Mouse (Mus musculus) urinary bladder, adult 2 months (tissue): Measurements from ENCODE around the gene Eif5a. TPM values are rescaled to one million over a fixed set of nuclear protein-coding genes. Genes with fewer than 3 reads are reported as not detected.
"Not testable (repeated sequence)": the region's sequence is repeated elsewhere in the genome, so short reads cannot be mapped to it uniquely, and the experiment has no call there.

ENCODE experiments used
- DNase-seq: peaks from one replicate; pipeline ENCODE4 v3.0.0; 2022; ENCODE audit warnings: low spot score
- polyA plus RNA-seq: library from polyadenylated mRNA; depleted of rRNA; stranded (reverse); fragments of >200 nt; gene quantifications from 2 replicates; pipeline ENCODE4 v1.2.3, GENCODE M21; 2012

Gene Eif5a
- polyA plus RNA-seq, 1 experiment, result 624 TPM

DNA sequence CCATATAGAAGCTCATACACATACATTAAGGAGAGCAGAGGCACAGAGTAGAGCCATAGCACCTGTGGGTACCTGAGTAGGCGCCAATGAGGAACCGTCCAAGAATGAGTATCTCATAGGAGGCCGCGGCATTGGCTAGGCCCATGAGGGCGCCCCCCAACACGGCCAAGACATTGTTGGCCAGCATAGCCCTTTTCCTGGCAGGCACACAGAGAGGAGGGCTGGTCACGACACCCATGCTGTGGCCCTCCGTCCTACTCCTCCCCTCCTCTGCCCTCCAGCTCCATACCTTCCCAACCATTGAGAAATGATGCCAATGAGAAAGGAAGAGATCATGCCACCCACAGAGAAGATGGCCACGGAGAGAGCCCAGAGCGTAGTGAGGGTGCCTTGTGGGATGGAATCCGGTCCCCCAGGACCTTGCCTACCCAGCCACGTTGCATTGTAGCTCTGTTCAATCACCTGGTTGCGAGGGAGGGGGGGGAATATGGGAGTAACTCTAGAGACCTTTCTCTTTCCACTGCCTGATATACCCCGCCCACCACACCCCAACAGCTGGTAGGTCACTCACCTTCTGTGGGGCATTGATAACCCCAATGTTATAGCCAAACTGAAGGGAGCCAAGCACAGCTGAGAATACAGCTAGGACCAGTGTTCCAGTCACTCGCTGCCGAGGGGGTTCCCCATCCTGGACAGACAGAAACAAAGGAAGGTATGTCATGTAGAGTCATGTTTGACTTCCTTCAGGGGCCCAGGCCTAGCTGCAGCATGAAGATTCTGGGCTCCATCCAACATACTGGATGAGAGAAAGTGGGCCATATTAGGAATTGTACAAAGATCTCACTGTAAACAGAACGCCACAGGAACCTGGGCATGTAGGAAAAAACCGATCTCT lies 24.5 kb upstream of the Eif5a start:
- no peak for DNase-seq

DNA sequence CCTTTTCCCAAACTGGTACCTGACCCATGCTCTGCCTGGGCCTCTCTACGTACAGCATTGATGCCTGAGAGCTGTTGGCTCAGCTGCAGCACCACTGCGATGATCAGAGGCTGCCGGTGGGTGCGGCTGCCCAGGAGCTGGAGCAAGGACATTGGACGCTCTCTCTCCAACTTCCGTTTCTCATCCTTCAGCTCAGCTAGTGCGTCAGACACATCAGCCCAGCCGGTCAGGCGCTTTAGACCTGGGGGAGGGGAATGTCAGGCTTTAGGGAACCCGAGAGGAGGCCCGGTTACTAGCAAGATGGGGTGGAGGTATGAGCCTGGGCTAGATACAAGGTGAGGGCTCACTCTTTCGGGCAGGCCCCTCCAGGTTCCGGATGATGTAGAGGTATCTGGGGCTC lies 23.5 kb upstream of the Eif5a start:
- no peak for DNase-seq

DNA sequence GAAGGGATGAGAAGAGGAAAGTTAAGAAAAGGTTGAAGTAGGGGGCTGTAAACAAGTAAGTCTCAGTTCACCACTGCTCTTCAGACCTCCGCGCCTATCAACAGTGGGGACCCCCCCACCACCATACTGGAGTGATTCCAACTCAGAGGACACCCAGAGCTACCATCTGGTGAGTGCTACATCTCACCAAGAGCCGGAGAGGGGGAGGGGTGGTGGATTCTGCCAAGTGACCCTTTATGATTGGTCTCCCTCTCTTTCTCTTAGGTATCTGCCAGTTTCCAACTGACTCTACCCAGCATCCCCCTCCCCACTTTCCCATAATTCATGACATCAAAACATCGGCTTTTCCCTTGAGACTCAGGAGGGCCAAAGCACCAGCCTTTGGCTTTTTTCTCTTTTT lies 19.2 kb upstream of the Eif5a start:
- DNase-seq, result no peak

DNA sequence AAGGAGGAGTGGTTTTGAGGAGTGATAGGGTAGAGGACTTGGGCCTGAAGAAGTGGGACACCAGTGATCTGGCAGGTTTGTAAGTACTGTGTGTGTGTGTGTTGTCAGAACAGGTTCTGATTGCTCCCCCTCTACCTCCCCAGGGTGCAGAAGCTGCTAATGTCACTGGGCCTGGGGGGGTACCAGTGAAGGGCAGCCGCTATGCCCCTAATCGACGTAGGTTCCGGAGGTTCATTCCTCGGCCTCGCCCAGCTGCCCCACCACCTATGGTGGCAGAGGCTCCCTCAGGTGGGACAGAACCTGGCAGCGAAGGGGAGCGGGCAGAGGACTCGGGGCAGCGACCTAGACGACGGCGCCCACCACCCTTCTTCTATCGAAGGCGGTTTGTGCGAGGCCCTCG lies 18.0 kb upstream of the Eif5a start:
- DNase-seq, result no peak

DNA sequence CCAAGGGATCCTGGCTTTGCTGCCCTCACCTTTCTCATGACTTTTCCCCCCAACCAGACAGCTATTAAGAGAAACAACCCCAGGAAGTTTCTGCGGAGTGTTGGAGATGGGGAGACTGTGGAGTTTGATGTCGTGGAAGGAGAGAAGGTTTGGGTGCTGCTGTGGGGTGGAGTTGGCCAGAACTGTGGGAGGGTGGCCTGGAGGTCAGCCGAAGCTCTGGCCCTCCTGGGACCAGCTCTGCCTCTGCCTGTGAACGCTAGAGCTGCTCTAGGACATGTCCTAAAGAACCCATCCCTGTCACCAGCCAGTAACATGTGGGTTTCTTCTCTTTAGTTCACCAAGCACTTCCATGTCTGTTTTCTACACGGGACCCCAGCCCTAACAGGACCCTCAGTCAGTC lies 17.4 kb upstream of the Eif5a start:
- no peak for DNase-seq

DNA sequence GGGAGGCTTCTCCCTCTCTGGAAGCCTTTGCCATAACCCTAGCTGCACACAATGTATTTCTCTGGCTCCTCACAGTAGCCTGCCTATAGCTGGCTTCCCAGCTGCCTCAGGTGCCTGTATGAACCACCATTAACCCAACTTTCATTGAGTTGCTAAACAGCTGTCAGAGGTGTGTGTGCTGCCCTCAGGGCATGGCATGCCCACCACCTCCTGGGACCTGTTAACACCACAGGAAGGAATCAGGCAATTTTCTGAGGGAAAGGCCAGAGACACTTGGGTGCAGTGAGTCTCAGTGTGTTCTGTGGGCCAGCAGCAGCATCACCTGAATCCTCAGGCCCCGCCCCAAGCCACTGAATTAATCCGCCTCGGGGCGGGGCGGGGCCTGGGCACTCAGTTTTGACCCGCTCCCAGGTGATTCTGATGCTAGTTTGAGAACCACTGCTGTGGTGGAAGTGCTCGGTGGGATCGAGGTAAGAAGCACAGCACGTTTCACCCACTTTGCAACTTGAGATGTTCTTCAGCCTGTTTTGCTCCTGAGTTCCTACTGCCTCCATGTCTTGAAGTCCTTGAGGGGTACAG lies 16.7 kb upstream of the Eif5a start:
- no peak for DNase-seq

DNA sequence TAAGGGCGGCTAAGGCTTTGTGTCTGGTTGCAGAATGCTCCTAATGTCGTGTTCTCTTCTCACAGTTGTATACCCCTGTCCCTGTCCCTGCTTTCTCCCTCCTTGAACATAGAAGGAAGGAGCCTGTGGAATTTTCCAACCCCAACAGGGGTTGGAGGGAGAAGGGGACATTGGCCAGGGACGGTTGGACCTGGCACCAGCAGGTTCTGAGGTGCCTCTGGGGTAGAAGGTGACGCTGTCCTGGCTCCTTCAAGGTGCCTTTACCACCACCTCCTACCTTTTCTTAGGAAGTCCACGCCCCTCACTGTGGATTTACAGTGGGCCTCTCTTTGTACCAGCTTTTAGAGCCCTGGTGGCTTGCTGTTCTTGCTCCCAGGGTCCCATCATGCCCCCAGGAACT lies 16.1 kb upstream of the Eif5a start:
- DNase-seq, result no peak

DNA sequence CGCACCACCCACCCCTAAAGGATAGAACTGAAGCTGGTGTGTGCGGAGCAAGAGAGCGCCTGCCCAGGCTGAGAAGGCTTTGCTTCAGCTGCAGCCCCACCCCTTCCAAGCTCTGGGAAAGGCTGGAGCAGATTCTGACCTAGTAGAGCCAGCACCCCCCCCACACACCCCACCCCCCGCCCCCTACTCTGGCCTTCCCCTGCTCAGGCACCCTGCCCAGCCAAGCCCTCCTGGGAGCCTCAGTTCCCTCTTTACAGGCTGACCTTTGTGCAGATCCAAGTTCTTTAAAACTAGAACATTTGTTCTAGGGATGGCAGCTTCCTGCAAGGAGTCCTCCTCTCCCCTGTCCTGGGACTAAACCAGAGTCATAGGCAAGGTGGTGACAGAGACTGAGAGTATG lies 15.6 kb upstream of the Eif5a start:
- no peak for DNase-seq

DNA sequence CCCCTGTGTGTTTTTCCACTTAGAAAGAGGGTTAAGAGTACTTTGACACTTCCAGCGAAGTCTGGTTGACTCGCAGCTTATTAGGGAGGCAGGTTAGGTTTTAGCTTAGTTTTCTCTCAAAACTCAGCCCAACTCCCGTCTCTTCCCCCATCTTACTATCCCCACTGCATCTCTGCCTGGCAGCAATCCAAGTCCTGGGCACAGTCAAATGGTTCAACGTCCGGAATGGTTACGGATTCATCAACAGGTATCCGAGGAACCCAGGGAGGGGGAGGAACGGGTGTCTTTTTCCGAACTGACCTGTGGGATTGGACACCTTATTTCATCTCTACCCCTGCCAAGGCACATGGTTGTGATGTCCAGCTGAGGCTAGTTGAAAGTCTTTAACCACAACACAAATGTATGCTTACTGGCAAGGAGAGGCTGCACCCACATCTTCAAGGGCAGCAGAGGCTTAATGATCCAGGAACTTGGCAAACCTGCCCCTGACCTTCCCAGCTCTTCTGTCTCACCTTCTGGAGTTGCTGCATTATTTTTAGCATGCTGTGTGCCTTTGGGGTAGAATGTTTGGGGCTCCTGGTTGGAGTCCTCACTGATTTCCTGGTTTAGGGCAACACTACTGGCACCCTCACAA lies 15.1 kb upstream of the Eif5a start:
- DNase-seq, result no peak

DNA sequence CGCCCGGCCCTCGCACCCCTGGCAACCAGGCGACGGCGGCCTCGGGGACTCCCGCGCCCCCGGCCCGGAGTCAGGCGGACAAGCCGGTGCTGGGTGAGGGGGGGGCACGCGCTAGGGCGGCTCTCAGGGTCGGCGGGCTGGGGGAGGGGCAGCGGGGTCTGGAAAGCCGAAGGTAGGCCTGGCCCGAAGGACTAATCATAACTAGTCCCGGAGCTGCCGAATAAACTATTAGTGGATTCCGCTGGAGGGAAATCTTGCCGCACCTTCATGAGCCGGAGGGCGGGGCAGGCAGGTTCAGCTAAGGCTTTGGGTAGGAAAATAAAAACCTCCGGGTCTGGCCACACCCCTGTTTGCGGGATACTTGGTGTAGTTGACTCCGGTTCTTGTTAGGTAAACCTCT lies 14.4 kb upstream of the Eif5a start:
- no peak for DNase-seq

DNA sequence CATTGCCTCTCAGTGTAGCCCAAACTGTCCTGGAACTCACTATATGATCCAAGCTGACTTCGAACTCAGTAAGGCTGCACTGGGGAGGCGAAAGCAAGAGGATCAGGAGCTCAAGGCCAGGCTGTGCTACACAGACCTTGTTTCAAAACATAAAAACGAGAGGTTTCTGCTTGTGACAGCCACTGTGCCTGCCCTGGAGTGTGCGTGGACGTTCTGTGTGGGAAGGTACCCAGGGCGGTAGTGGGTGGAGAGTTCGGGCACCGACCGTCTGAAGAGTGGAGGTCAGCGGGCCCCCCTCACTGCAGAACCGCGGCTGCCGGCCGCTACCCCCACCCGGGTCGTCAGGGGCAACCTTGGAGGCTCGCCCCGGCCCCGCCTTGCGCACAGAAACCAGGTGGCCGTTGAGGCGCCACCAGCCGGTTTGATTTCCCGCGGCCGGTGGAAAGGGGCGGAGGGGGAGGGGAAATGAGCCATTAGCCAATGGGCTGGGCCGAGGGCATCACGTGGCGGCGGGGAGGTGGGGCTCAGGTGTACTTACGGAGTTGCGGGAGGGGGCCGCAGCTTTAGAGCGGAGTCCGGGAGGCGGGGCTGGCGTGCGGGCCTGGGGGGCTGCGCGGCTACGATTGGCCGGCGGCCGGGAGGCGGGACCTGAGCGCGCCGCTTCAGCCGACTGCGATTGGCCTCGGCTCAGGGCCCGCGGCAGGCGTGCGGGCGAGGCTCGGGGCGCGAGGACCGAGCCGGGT lies 13.6 kb upstream of the Eif5a start, which contains the start of gene Ybx2:
Gene Ybx2, plus strand, starts transcription at position 660 of the 743 bp plus-strand sequence.
- DNase-seq, result peak; percentile 80

DNA sequence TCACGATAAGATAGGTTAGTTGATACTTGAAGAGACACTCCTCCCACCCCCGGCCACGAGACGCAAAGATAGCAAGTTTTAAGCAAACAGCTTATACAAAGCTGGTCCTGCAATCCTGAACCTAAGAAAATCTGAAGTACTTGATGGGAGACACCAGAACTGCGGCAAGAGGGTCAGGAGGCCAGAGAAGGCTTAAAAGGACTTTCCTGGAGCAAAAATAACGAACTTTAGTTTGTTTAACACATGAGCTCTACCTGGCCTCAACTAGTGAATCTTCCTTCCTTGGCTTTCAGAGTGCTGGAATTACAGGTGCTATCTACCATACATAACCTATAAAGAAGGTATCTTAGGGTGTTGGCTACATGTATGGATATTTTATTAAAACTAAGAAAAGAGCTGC lies 12.9 kb upstream of the Eif5a start:
- DNase-seq, result no peak

DNA sequence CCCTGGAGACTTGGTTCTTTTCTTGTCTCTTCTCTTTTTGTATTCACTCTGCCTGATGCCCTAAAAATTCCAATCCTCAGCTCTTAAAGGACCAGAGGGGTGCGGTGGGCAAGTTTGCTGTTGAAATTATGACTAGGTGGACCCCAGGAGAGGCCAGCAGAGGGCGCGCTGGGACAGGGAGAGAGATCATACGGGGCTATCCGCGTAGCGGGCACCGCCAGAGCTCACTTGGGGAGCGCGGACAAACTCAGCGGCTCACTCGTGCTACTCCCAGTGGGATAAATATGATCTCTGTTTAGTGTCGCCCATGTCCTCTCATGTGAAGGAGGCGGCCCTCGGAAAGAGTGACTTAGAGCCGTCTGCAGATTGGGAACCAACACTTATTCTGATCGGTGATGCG lies 12.4 kb upstream of the Eif5a start:
- peak; percentile 89 for DNase-seq

DNA sequence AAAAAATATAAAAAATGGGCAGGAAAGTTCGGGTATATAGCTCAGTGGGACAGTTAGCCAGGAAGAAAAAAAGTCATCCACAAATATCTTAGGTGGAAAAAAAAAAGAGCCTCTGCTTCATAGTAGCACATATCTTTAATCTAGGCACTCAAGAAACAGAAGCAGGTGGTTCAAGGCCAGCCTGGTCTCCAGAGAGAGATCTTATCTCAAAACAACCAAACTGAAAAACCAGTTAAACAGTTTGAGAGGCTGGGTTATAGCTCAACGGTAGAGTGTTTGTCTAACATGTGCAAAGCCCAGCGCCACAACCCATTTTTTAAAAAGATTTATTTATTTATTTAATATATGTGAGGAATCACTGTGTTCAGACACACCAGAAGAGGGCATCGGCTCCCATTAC lies 11.3 kb upstream of the Eif5a start:
- no peak for DNase-seq

DNA sequence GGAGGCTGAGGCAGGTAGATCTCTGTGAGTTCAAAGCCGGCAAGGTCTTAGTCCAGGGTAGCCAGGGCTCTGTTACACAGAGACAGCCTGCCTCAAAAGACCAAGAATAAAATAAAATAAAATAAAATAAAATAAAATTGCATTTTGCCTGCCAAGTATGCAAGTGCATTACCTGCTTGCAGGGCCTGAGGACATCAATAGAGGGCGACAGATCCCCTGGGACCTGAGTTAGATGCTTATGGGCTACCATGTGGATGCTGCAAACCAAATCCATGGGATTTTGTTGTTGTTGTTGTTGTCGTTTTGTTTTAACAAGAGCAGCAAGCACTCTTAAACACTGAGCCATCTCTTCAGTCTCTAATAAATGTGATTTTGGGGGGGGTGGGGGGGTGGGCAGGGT lies 10.5 kb upstream of the Eif5a start:
- DNase-seq, result no peak

DNA sequence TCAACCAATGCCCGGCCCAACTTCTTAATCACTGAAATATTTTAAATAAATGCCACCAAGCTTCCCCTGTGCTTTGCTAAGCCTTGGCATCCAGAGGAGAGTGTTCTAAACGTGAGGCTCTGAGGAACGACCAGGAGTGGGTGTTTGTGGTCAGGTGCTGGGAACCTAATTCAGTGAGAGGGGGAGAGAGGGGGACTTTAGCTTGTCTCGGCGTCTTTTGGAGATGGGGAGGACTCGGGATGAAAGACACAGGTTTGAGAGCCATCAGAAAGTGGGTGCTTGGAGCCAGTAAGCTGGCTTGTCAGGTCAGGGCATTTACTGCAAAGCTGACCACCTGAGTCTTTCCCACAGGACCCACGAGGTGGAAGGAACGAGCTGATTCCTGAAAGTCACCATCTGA lies 10.0 kb upstream of the Eif5a start:
- no peak for DNase-seq

DNA sequence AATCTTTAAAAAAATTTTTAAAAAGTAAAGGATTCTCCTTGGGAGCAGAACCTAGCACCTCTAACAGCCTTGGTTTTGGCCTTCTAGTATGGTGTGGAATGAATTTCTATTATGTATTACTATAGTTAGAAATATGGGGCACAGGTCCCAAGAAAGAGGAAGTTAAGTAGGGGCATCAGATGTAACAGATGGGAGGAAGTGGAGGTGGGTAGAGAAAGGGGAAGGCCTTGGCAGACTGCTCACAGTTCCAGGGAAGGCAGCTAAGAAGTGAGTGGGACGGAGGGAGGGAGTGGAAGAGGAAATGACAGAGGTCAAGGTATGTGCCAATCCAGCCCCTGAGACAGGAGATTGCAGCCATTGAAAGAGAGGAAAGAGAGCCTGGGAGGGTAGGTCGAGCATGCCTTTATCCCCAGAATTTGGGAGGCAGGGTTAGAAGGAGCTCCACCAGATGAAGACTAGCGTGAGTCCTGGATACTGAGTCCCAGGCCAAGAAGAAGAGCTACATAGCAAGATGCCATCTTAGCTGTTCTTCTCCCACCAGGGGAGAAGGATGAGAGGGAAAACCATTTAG lies 9.3 kb upstream of the Eif5a start:
- no peak for DNase-seq

DNA sequence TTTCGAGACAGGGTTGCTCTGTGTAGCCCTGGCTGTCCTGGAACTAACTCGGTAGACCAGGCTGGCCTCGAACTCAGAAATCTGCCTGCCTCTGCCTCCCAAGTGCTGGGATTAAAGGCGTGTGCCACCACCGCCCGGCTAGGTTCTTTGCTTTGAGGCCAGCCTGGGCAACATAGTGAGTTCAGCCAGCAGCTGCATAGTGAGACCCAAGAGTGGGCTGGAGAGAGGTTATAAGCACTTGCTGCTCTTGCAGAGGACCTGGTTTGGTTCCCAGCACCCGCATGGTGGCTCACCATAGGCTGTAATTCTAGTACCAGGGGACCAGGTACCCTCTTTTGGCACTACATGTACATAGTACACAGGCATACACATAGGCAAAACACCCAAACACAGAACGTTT lies 8.4 kb upstream of the Eif5a start:
- DNase-seq, result not testable (repeated sequence)

DNA sequence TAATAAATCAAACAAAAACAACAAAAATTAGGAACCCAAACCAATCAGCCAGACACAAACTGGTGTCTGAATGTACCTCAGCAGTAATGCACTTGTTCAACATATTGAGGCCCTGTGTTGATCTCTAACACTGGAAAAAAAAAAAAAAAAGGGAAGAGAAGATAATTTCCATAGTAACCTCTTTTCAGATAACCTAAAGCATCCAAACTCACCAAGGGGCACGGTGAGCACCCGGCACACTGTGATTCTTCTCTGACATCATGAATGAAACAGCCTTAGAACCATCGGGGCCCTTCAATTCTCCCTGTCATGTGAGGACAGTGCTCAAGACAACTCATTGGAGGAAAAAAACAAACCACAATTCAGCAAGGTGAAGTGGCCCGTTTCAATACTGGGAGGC lies 8.0 kb upstream of the Eif5a start:
- no peak for DNase-seq

DNA sequence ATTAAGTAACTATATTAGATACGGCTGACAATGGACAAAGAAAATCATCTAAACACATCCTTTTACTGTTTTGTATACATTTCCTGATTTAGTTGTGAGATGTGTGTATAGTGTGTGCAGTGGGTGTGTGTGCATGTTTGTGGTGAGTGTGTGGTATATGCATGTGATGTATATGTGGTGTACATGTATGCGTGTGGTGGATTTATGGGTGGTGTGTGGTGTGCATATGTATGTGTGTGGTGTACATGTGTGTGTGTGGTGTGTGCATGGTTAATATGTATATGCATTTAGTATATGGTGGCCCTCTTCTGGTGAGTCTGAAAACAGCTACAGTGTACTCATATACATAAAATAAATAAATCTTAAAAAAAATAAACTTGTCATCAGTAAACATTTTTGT lies 5.7 kb upstream of the Eif5a start:
- DNase-seq, result no peak

DNA sequence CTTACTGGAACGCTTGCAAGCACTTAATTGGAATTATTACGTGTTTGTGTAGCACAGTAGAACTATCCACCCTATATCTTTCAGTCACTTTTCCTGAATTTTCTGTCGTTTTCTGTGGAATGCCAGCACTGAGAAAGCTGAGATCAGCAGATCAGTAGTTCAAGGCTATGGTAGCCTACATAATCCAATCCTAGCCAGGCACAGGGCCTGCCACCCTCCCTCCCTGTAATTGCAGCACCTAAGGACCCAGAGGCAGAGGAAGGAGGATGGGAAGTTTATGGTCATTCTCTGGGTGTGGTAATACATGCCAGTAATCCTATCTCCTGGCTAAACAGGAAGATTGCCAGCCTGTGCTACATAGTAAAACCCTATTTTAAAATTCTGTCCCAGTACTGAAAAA lies 1.0 kb upstream of the Eif5a start:
- DNase-seq, result no peak
